Mouse (Mus musculus) limb, embryonic 11.5 days (tissue): ENCODE results near the gene Xylt1. TPM values are rescaled to one million over a fixed set of nuclear protein-coding genes. Genes with fewer than 3 reads are reported as not detected.

Experiments
- ATAC-seq: fragments of 200-750 bp; cut with Nextera tagmentation; 2 replicates; pipeline ENCODE4 v1.8.0; 2017; ENCODE audit warnings: low read depth; ENCODE audit not compliant: insufficient number of reproducible peaks, low FRiP score, low TSS enrichment
- DNase-seq: peaks from one replicate; pipeline ENCODE4 v3.0.0-alpha.2; 2015; ENCODE audit warnings: low spot score
- H3K27ac ChIP-seq: fragments of 300-500 bp; sonication (generic); replicated peaks from 2 replicates; pipeline ENCODE4 v1.5.1; 2014; ENCODE audit warnings: low read depth, mild to moderate bottlenecking, low read length
- H3K27me3 ChIP-seq: fragments of 300-500 bp; sonication (generic); 2 replicates; pipeline ENCODE4 v1.6.1; 2014; ENCODE audit warnings: mild to moderate bottlenecking, low read length, mixed read lengths; ENCODE audit not compliant: control insufficient read depth, insufficient read depth
- H3K36me3 ChIP-seq: fragments of 300-500 bp; sonication (generic); 2 replicates; pipeline ENCODE4 v1.6.1; 2014; ENCODE audit warnings: mild to moderate bottlenecking, low read length, moderate library complexity, mixed read lengths; ENCODE audit not compliant: control insufficient read depth, insufficient read depth
- H3K4me1 ChIP-seq: fragments of 300-500 bp; sonication (generic); 2 replicates; pipeline ENCODE4 v1.6.1; 2014; ENCODE audit warnings: low read length, mixed read lengths; ENCODE audit not compliant: control insufficient read depth, insufficient read depth
- H3K4me2 ChIP-seq: fragments of 300-500 bp; sonication (generic); 2 replicates; pipeline ENCODE4 v1.6.1; 2014; ENCODE audit warnings: low read depth, mild to moderate bottlenecking, moderate library complexity; ENCODE audit not compliant: severe bottlenecking
- H3K4me3 ChIP-seq: fragments of 300-500 bp; sonication (generic); 2 replicates; pipeline ENCODE4 v1.5.1; 2014; ENCODE audit warnings: low read depth, low read length
- H3K9ac ChIP-seq: fragments of 300-500 bp; sonication (generic); 2 replicates; pipeline ENCODE4 v1.6.1; 2014; ENCODE audit warnings: mild to moderate bottlenecking, low read length
- H3K9me3 ChIP-seq: fragments of 300-500 bp; sonication (generic); 2 replicates; pipeline ENCODE4 v1.6.1; 2016; ENCODE audit warnings: low read length; ENCODE audit not compliant: control insufficient read depth
- WGBS: fragments of 180-500 bp; shearing (Covaris S2); extraction: QIAGEN DNeasy Blood & Tissue Kit; methylation state at CpG from one replicate; pipeline ENCODE4 v1.1.7; 2014; 5-methylcytosine and 5-hydroxymethylcytosine counted together
- polyA plus RNA-seq: library from polyadenylated mRNA; unstranded; fragments of >200 nt; fragmentation: Nextera tagmentation; extraction: Ambion mirVana; gene quantifications from 2 replicates; pipeline ENCODE4 v1.2.1, GENCODE M21; 2014

The Xylt1 gene
- polyA plus RNA-seq, 1 experiment from 2014 or later: 1.4 TPM

DNA sequence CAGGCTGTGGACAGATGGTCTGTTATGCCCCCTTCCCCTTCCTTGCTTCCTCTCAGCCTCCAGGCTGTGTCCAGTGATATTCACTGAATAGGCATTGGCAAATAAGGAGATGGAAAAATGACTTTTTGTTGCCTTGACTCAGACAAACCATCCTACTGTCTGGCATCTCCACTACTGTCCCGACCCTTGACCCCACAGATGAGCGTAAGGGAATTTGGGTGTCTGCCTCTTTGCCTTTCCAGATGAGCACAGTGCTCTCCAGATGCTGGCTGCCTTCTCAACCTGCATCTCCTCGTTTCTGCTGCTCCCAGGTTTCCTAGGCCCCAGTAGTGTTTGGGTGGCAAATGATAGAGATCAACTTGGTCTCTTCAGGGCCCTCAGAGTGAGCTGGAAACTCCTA, 54.3 kb downstream of the Xylt1 start:
- H3K27me3 ChIP-seq: no peaks in the 10 kb centered on the region
- H3K4me1 ChIP-seq: no peaks in the 10 kb centered on the region; the same call in 1 of the 2 replicates
- ATAC-seq: no peak
- no peak overlapping the region for H3K27ac ChIP-seq
- no peak overlapping the region for H3K9ac ChIP-seq
- H3K36me3 ChIP-seq: no peaks in the 10 kb centered on the region
- no peaks in the 10 kb centered on the region for H3K9me3 ChIP-seq
- 79% methylated on average over 3 of the region's 3 CpGs for WGBS
- H3K4me3 ChIP-seq: no peak overlapping the region
- no peak for DNase-seq
- no peak overlapping the region for H3K4me2 ChIP-seq

DNA sequence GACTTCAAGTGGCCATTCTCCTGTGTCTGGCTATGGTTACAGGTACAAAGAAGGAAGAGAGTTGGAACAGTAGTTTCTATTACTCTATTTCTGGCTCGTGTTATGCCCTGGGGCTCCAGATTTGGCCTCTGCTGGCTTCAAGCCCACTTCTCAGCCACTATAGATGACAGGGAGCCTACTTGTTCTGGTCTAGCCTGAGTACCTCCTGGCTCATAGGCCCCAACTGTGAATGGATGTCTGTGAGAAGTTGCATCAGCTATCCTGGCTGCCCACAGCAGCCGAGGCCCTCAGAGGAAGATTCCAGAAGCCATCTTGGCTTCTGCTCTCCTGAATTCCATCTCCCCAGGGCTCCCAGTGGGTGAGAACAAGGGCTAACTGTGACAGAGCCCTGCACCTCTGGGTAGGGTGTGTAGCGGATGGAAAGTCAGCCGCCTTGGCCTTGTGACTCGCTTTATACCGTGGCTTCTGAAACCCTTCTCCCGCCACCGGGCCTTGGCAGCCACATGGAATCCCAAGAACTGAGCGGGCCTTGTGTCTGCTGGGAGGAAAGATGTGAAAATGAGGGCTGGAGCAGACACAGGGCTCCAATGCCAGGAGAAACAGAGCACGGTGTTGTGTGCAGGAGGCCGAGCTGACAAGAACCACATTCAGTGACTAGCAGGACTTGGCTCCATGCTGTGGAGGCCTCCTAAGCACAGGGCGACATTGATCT, 55.1 kb downstream of the Xylt1 start:
- Histone ChIP-seq H3K27ac (no peak overlapping the region; the same call in 1 of the 2 replicates), H3K4me2 (no peak overlapping the region), H3K9ac (no peak overlapping the region), H3K9me3 (no peaks in the 10 kb centered on the region), H3K4me3 (no peak overlapping the region), H3K36me3 (no peaks in the 10 kb centered on the region), H3K4me1 (no peaks in the 10 kb centered on the region; the same call in 1 of the 2 replicates), H3K27me3 (no peaks in the 10 kb centered on the region)
- DNase-seq: no peak
- 92% methylated on average over 12 of the region's 12 CpGs for WGBS
- ATAC-seq: no peak

DNA sequence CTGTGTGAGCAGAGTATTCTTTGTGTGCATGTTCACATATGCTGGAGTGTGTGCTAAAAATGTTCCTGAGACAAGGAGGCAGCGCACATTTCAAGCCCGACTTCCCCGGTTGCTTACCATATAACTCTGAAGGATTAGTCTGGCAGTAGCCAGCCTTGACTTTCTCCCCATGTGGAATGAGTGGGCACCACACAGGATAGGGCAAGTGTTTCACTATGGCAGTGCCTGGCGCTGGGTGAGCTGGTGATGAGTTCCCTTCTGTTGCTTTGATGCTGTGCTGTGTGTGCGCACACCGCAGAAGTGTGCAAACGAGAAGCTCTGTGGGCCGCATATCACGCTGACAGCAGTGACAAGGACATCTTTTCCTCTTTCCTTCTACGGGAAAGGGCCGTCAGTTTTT, 56.1 kb downstream of the Xylt1 start:
- DNase-seq (no peak), ATAC-seq (no peak)
- WGBS: 87% methylated on average over 11 of the region's 11 CpGs
- H3K9ac ChIP-seq: no peak overlapping the region
- H3K27me3 ChIP-seq: no peaks in the 10 kb centered on the region
- no peaks in the 10 kb centered on the region for H3K9me3 ChIP-seq
- no peaks in the 10 kb centered on the region for H3K36me3 ChIP-seq
- no peaks in the 10 kb centered on the region; the same call in 1 of the 2 replicates for H3K4me1 ChIP-seq
- H3K27ac ChIP-seq: no peak overlapping the region
- no peak overlapping the region for H3K4me2 ChIP-seq
- H3K4me3 ChIP-seq: no peak overlapping the region

DNA sequence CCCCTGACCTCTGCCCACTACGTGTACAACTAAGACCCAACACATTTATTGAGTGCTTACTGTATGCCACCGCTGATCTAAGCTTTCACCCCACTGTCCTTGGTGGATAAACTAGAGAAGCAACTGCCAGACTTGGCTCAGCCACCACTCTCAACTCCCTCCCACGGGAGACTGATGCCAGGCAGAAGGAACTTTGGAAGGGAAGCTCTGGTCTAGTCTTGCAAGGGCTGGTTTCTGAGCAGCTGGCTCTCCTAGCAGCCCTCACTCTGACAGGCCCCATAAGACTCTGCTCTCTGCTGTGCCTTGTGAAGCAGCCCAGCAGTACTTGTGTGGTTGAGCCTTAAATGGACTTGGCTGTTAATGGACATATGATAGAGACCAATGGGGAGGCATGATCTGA, 60.2 kb downstream of the Xylt1 start:
- ATAC-seq (no peak), DNase-seq (no peak)
- Histone ChIP-seq H3K27me3 (no peaks in the 10 kb centered on the region), H3K4me2 (no peak overlapping the region), H3K4me3 (no peak overlapping the region), H3K27ac (no peak overlapping the region), H3K4me1 (peaks cover 6% of the 10 kb centered on the region; the same call in 1 of the 2 replicates), H3K9ac (no peak overlapping the region), H3K36me3 (no peaks in the 10 kb centered on the region), H3K9me3 (no peaks in the 10 kb centered on the region)
- 95% methylated on average over 3 of the region's 3 CpGs for WGBS

DNA sequence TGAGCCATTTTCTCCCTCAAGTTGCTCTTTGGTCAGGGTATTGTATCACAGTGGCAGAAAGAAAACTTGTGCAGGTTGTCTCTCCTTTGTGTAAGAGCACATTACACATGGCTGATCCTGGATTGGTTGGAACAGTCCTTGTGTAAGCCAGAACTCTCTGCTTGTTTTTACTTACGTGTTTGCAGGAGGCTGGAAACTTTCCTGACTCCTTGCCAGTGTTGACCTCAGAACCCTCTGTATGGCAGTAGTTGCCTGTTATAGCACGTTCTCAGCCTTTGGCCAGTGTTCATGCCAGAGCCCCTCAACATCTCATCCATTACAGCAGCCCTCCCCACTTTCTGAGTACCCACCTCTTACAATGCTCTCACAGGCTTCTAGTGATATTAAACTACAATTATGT, 61.9 kb downstream of the Xylt1 start:
- ATAC-seq: no peak
- Histone ChIP-seq H3K4me2 (no peak overlapping the region), H3K9ac (no peak overlapping the region), H3K4me3 (no peak overlapping the region), H3K36me3 (no peaks in the 10 kb centered on the region), H3K9me3 (no peaks in the 10 kb centered on the region), H3K27me3 (no peaks in the 10 kb centered on the region), H3K4me1 (peaks cover 7% of the 10 kb centered on the region; the same call in 1 of the 2 replicates), H3K27ac (no peak overlapping the region)
- DNase-seq: no peak
- 83% methylated on average over 2 of the region's 2 CpGs for WGBS

DNA sequence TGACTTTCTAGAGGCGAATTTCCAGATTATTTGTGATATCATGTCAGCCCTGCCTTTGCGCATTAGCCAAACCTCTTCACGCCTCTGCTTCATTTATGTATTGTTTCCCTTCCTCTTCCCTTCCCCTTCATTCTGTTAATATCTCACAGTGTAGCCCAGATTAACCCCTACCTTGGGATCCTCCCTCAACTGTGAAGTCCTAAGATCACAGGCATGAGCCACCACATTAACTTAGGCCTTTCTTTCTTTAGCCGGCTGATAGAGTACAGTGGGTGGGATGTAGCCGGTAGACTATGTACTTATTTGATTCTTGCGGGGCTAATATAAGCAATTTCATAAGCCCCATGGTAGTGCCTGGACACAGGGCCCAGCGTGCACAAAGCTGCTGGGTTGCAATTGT, 62.4 kb downstream of the Xylt1 start:
- Histone ChIP-seq H3K9ac (no peak overlapping the region), H3K36me3 (no peaks in the 10 kb centered on the region), H3K4me2 (no peak overlapping the region), H3K27me3 (no peaks in the 10 kb centered on the region), H3K27ac (no peak overlapping the region), H3K9me3 (no peaks in the 10 kb centered on the region), H3K4me3 (no peak overlapping the region), H3K4me1 (peaks cover 7% of the 10 kb centered on the region; the same call in 1 of the 2 replicates)
- ATAC-seq (no peak), DNase-seq (no peak)
- WGBS: 88% methylated on average over 7 of the region's 7 CpGs

DNA sequence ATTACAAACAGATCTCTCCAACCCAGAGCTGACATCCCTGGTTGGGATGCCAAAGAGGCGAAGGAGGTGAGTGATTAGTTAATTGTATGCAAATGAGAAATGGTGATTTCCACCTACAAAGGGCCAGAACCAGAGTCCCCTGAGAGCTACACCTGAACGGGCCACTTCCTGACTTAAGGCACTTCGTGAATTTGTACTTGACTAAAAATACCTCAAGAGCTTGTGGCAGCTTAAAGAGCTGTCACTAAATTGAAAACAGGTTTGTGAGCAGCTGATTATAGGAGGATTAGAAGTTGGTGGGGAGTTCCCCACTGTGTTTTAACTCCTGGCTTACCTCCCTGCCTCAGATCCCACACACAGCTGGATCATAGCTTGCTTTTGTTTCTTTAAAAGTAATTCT, 64.7 kb downstream of the Xylt1 start:
- 22% methylated on average over 3 of the region's 3 CpGs for WGBS
- Histone ChIP-seq H3K9me3 (no peaks in the 10 kb centered on the region), H3K27ac (no peak overlapping the region)

DNA sequence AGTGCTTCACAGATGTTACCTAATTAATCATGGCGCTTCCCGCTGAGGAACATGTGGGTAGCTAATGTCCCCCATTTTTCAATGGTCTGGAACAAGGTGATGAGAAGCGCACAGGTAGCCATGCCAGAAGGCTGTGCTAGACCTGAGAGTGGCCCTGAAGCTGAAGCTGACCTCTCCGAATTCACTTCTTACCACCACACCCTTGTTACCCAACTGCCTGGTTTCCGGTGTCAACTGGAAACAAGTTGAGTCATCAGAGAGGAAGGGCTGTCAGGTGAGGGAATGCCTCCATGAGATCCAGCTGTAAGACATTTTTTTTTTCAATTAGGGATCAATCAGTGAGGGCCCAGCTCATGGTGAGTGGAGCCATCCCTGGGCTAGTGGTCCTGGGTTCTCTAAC, 68.8 kb downstream of the Xylt1 start:
- DNase-seq: no peak
- WGBS: 94% methylated on average over 5 of the region's 5 CpGs

More for the DNA sequence above, 64.7 kb downstream of the Xylt1 start:
- ATAC-seq (no peak), DNase-seq (no peak)
- Histone ChIP-seq H3K36me3 (no peaks in the 10 kb centered on the region), H3K4me3 (no peak overlapping the region), H3K4me2 (no peak overlapping the region), H3K4me1 (peaks cover 7% of the 10 kb centered on the region; the same call in 1 of the 2 replicates), H3K27me3 (no peaks in the 10 kb centered on the region), H3K9ac (no peak overlapping the region)

DNA sequence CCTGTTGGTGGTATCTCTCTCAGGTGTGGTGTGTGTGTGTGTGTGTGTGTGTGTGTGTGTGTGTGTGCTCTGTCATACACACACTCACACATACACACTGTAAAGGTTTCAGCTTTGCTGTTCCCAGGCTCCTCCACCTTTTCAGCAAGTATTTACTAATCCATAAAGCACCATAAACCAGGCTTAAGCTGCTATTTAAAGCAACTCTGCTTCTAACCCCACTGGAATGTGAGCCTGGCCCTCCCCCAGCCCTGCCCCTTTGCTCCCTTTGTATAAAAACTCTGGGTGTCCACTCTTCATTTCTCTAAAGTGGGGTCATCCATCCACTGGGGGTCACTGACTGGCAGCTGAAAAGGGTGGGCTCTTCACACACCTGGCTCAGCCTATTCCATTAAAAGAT, 70.4 kb downstream of the Xylt1 start:
- Histone ChIP-seq H3K4me3 (no peak overlapping the region), H3K4me1 (0 out of 2 replicates have a peak, but pooled peaks cover 4% of the 10 kb centered on the region), H3K36me3 (no peaks in the 10 kb centered on the region), H3K9ac (no peak overlapping the region), H3K27ac (no peak overlapping the region), H3K27me3 (no peaks in the 10 kb centered on the region), H3K4me2 (no peak overlapping the region), H3K9me3 (no peaks in the 10 kb centered on the region)
- ATAC-seq (no peak), DNase-seq (no peak)

More for the DNA sequence above, 68.8 kb downstream of the Xylt1 start:
- Histone ChIP-seq H3K36me3 (no peaks in the 10 kb centered on the region), H3K9ac (no peak overlapping the region), H3K4me3 (no peak overlapping the region), H3K27me3 (no peaks in the 10 kb centered on the region), H3K27ac (no peak overlapping the region), H3K9me3 (no peaks in the 10 kb centered on the region), H3K4me2 (no peak overlapping the region), H3K4me1 (peaks cover 11% of the 10 kb centered on the region; the same call in 1 of the 2 replicates)
- no peak for ATAC-seq
